Mouse (Mus musculus) midbrain, embryonic 14.5 days (tissue): ENCODE measurements around the gene Dhtkd1. TPM values are rescaled to one million over a fixed set of nuclear protein-coding genes. Genes with fewer than 3 reads are reported as not detected.

Experiments used
- polyA plus RNA-seq: library from polyadenylated mRNA; unstranded; fragments of >200 nt; fragmentation: Nextera tagmentation; extraction: Ambion mirVana; gene quantifications from 2 replicates; pipeline ENCODE4 v1.2.1, GENCODE M21; 2014

Gene Dhtkd1
- polyA plus RNA-seq, 1 experiment from 2014 or later = 5.7 TPM

Other genes with a start within 250 kb of the Dhtkd1 start
- gene Camk1d, start 228.3 kb downstream of the Dhtkd1 start, polyA plus RNA-seq = 6.0 and 6.4 TPM in 2 replicates
- gene Nudt5, start 97.8 kb downstream of the Dhtkd1 start, polyA plus RNA-seq = 19.8 and 26.6 TPM in 2 replicates
- gene Cdc123, start 97.6 kb downstream of the Dhtkd1 start, polyA plus RNA-seq = 284 and 304 TPM in 2 replicates
- gene Gm13199, start 79.9 kb downstream of the Dhtkd1 start, polyA plus RNA-seq = 1.2 and 2.5 TPM in 2 replicates
- gene Sec61a2, start 47.4 kb downstream of the Dhtkd1 start, polyA plus RNA-seq = 96.0 and 102 TPM in 2 replicates
- 8.7 and 12.2 TPM in 2 replicates for gene Upf2, start 8.7 kb upstream of the Dhtkd1 start, polyA plus RNA-seq
- 4.0 and 4.1 TPM in 2 replicates for gene Proser2, start 187.4 kb upstream of the Dhtkd1 start, polyA plus RNA-seq